Mouse (Mus musculus) E14TG2a.4 (cell line): ENCODE measurements around the gene Rab43.

Source experiments
- H3K27me3 ChIP-seq: 2 replicates; pipeline ENCODE4 v1.6.1; 2014; ENCODE audit warnings: low read length, control low read depth; ENCODE audit not compliant: insufficient read depth
- H3K36me3 ChIP-seq: 2 replicates; pipeline ENCODE4 v1.6.1; 2014; ENCODE audit warnings: low read length, control low read depth; ENCODE audit not compliant: insufficient read depth
- H3K4me1 ChIP-seq: replicated peaks from 2 replicates; pipeline ENCODE4 v1.6.1; 2014; ENCODE audit warnings: low read depth, low read length, control low read depth
- H3K4me3 ChIP-seq: replicated peaks from 2 replicates; pipeline ENCODE4 v1.5.1; 2014; ENCODE audit warnings: mild to moderate bottlenecking, low read length
- H3K9me3 ChIP-seq: 2 replicates; pipeline ENCODE4 v1.6.1; 2014; ENCODE audit warnings: low read length, control low read depth
- CTCF ChIP-seq: conservative IDR thresholded peaks from 2 replicates; pipeline ENCODE4 v1.5.1; 2014; ENCODE audit warnings: low read length
- NANOG ChIP-seq: IDR thresholded peaks from 2 replicates; pipeline ENCODE4 v1.6.1; 2014; ENCODE audit warnings: borderline replicate concordance, low read length, mixed read lengths
- POU5F1 ChIP-seq: IDR thresholded peaks from 2 replicates; pipeline ENCODE4 v1.6.1; 2014; ENCODE audit warnings: low read length, borderline replicate concordance

Gene Rab43

DNA sequence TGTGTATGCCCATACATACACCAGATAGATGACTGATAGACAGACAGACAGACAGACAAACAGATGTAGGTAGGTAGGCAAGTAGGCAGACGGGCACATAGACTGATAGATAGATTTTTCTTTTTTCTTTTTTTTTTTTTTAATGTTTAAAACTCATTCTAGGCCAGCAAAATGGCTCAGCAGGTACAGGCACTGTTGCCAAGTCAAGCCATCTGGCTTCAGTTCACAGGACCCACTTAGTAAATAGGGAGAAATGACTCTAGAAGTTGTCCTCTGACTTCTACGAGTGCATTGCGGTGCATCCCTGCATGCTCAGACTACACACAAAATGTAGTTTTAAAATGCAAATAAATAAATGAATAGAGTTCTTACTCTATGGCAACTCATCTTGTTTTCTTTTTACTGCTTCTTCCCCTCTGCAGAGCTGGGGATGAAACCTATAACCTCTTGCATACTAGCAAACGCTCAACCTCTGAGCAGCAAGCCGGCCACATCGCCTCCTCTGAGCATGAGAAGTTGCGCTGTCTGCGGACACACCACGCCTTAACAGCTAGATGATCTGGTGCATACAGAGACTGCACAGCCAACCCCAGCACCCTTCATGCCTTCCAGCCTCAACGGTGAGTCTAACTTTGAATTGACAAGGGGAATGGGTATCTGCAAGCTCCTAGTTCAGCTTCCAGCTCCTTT, 18.0 kb downstream of the Rab43 start:
- Histone ChIP-seq H3K9me3 (0 out of 2 replicates have a peak, but pooled peaks cover 2% of the 10 kb centered on the region), H3K27me3 (no peaks in the 10 kb centered on the region), H3K36me3 (peaks cover 8% of the 10 kb centered on the region), H3K4me1 (peaks cover 70% of the 10 kb centered on the region), H3K4me3 (no peak overlapping the region)
- TF ChIP-seq POU5F1 (no peak), NANOG (no peak), CTCF (no peak)

DNA sequence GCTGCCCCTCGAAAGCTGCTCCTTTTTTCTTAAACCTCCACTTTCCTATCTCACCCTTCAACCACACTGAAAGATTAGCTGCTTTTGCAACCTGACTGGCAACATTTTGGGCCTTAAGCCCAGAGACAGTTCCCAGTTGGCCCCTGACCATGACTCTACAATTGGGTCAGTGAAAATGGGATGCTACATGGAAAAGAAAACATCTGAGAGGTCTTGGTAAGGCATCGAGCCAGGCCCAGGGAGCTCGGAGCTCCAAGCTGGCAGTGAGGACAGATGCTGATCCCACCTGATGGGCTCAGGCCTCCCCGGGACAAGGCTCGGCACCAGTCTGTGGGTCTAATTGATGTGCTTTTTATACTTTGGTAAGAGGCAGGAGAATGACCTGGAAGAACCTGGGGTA, 20.1 kb downstream of the Rab43 start:
- no peaks in the 10 kb centered on the region for H3K9me3 ChIP-seq

DNA sequence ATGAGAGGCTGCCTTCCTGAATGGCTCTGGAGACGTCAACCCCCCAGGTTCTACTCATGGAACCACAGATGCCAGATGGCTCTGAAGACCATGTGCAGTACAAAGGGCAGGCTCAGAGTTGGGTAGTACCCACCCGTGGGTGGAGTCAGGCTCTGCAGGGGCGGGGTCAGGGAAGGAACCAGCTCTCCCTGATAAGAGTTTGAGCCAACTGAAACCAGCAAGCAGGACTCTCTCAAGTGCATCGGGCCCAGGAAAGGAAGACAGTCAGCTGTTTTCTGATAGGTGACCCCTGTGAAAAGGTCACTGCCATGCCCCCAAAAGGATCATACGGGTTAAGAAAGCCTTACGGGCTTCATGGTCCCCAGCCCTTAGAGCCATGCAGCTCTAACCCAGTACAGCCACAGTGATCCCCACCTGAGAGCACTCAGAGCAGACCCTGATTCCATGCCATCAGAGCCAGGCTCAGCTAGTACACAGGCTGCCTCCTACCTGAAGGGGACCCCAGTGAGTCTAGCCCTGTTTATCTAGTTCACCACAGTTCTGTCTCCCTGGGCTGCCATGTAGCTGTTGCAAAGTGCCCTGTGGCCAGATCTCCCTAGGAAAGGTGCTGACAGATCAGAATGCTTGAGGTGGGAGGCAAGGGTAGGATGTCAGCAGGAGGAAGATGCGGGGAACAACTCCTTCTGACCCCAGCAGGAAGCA, 21.0 kb downstream of the Rab43 start:
- TF ChIP-seq NANOG (no peak), POU5F1 (no peak), CTCF (no peak)
- Histone ChIP-seq H3K4me1 (peaks cover 58% of the 10 kb centered on the region), H3K27me3 (no peaks in the 10 kb centered on the region), H3K9me3 (no peaks in the 10 kb centered on the region), H3K36me3 (peaks cover 8% of the 10 kb centered on the region), H3K4me3 (no peak overlapping the region)

More for the DNA sequence above, 20.1 kb downstream of the Rab43 start:
- Histone ChIP-seq H3K4me1 (peaks cover 64% of the 10 kb centered on the region), H3K4me3 (no peak overlapping the region), H3K36me3 (peaks cover 8% of the 10 kb centered on the region), H3K27me3 (no peaks in the 10 kb centered on the region)
- TF ChIP-seq POU5F1 (no peak), CTCF (no peak), NANOG (no peak)

DNA sequence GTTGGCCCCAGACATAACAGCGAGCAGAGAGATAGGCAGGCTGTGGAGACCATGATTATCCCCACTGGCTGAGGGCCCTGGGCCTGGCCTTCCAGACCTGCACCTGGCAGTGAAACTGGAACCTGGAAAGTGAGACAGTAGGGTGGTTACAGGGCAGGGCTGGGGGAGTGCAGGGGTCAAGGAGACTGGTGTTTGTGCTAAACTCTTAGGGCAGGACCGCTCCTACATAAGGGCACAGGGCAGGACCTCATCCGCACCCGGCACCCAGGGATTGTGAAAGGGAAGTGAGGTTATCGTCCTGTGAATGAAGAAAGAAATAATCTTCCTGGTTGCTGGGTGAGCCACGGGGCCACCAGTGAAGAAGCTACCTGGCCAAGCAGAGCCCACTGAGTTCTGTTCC, 22.2 kb downstream of the Rab43 start:
- peaks cover 8% of the 10 kb centered on the region for H3K36me3 ChIP-seq
- H3K4me1 ChIP-seq = peaks cover 46% of the 10 kb centered on the region
- no peaks in the 10 kb centered on the region for H3K27me3 ChIP-seq
- H3K9me3 ChIP-seq = no peaks in the 10 kb centered on the region
- TF ChIP-seq CTCF (no peak), POU5F1 (no peak), NANOG (no peak)
- H3K4me3 ChIP-seq = no peak overlapping the region

DNA sequence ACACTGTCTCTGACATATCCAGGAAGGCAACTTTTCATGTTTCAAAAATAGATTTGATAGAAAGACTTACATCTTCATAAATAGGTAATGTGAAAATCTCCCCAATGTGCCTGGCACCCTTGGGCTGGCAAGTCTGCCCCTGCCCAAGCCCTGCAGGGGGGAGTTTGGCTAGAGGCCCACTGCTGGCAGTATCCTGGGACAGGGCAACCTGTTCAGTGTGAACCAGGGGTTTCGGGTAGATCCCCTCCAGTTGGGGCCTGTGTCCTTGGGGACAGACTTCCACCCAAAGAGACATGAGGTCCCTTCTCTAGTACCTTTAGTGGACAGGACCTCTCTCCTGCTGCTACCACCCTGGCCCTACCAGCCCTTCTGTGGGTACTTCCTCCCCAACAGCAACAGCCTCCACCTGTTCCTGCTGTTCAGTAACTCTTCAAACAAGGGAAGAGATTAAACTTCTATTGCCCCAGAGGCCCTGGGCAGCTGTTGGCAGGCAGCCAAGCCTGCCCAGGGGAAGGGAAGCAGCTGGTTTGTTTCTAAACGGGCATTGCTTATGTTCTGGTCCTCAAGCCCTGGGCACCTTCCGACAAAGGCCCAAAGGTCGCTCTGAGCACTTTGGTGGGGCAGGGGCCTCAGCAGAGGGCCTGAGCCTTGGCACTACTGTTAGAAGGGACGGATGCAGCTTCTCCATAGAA, 22.9 kb downstream of the Rab43 start:
- Histone ChIP-seq H3K36me3 (peaks cover 8% of the 10 kb centered on the region), H3K9me3 (no peaks in the 10 kb centered on the region), H3K27me3 (no peaks in the 10 kb centered on the region), H3K4me3 (no peak overlapping the region), H3K4me1 (peaks cover 39% of the 10 kb centered on the region)
- TF ChIP-seq POU5F1 = no peak
- no peak for TF ChIP-seq CTCF
- no peak for TF ChIP-seq NANOG

DNA sequence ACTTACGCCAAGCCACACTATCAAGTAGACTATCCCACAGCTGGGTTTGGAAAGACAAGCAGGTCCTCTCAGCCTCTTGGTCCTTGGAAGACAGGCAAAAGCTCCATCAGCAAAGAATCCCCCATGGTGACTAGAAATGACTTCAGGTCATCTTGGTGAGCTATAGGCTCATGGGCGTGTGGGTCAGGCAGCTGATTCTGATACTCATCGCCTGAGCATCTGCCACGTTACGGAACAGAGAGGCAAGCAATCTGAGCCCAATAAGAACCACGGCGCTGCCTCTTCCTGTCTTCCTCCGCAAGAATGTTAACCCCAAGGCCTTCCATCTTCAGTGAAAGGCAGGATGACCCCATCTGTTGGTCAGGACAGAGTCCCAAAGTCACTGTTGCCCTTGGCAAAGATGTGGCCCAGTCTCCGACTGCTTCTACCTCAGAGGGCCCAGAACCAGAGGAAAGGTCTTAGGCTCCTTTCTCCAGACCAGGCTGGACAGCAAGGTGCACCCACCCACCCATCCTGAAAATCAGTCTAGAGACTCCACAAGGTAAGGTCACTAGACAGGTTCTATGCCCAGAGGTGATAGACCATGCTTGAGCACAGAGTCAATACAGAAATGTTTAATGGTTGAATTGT, 23.6 kb downstream of the Rab43 start:
- TF ChIP-seq POU5F1 (no peak), NANOG (no peak), CTCF (no peak)
- no peaks in the 10 kb centered on the region for H3K9me3 ChIP-seq
- no peak overlapping the region for H3K4me3 ChIP-seq
- H3K36me3 ChIP-seq = peaks cover 8% of the 10 kb centered on the region
- no peaks in the 10 kb centered on the region for H3K27me3 ChIP-seq
- peaks cover 35% of the 10 kb centered on the region for H3K4me1 ChIP-seq

DNA sequence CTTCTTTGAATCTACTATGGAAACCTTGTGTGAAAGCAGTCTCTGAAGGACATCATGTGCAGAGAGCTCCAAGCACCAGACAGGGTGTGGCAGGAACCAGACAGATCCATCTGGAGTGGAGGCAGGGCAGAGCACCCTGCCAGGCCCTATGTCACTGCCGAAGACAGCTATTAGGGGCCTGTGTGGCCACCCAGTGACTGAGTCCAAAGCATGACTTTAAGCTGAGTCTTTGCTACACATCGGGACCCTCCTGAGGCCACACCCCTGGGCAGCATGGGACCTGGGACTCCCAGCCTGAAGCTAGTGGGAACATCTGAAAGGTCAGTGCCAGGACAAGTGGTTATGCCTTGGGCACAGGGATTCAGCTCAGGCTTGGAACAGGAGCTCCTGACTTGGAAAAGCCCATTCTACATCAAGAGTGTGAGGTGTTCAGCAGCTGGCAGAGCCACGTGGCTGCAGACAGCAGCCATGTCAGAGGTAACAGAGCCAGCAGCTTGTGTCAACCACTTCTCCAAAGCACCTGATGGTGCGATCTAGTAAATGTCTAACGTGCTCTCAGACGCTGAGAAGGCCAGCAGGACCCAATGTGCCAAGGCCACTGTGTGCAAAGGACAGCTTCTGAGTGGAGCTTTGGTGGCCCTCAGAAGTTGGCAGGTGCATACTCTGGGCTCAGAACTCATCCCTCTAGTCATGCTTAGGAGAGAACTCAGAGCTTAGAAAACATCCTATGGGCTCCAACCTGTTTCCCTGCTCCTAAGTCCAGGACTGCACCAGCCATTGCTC, 24.7 kb downstream of the Rab43 start:
- Histone ChIP-seq H3K27me3 (no peaks in the 10 kb centered on the region), H3K9me3 (no peaks in the 10 kb centered on the region), H3K4me3 (no peak overlapping the region), H3K36me3 (peaks cover 6% of the 10 kb centered on the region), H3K4me1 (peaks cover 26% of the 10 kb centered on the region)
- TF ChIP-seq CTCF (no peak), NANOG (no peak), POU5F1 (no peak)

DNA sequence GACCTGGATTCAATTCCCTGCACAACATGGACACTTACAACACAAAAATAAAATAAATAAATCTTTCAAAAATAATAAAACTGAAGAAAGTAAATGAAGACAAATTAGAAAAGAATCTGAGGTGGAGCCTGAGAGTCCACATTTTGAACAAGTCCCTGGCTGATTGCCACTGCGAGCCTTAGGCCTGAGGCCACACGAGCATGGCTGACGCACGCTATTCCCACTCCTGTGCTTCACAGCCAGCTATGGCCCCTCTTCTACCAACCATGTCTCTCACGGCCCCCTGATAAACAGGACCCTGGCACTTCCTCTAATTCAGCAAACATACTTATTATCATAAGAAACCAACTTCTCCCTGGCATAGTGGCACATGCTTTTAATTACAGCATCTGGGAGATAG, 25.3 kb downstream of the Rab43 start:
- Histone ChIP-seq H3K36me3 (no peaks in the 10 kb centered on the region), H3K9me3 (no peaks in the 10 kb centered on the region), H3K4me3 (no peak overlapping the region), H3K27me3 (no peaks in the 10 kb centered on the region), H3K4me1 (peaks cover 23% of the 10 kb centered on the region)
- no peak for TF ChIP-seq POU5F1
- TF ChIP-seq NANOG = no peak
- TF ChIP-seq CTCF = no peak
